Mouse (Mus musculus) heart, postnatal 0 days (tissue): ENCODE data around the gene Retreg3.

Experiments
- CTCF ChIP-seq: IDR thresholded peaks from 2 replicates; pipeline ENCODE4 v1.5.1; 2016; ENCODE audit warnings: antibody characterized with exemption, control low read depth, low read depth
- EP300 ChIP-seq: IDR thresholded peaks from 2 replicates; pipeline ENCODE4 v1.6.1; 2016; ENCODE audit warnings: antibody characterized with exemption, low read depth

GRCm38 (mm10) chr11:101168301-101168980, 48.7 kb upstream of the Retreg3 start:
- TF ChIP-seq CTCF (no peak), EP300 (no peak)
